Mouse (Mus musculus) A20 (cell line): ENCODE data around the gene Pomgnt1.

Source experiments
- DNase-seq: peaks from one replicate; pipeline ENCODE4 v3.0.0-alpha.2; 2011; ENCODE audit warnings: low read depth, low spot score

Pomgnt1 gene

DNA sequence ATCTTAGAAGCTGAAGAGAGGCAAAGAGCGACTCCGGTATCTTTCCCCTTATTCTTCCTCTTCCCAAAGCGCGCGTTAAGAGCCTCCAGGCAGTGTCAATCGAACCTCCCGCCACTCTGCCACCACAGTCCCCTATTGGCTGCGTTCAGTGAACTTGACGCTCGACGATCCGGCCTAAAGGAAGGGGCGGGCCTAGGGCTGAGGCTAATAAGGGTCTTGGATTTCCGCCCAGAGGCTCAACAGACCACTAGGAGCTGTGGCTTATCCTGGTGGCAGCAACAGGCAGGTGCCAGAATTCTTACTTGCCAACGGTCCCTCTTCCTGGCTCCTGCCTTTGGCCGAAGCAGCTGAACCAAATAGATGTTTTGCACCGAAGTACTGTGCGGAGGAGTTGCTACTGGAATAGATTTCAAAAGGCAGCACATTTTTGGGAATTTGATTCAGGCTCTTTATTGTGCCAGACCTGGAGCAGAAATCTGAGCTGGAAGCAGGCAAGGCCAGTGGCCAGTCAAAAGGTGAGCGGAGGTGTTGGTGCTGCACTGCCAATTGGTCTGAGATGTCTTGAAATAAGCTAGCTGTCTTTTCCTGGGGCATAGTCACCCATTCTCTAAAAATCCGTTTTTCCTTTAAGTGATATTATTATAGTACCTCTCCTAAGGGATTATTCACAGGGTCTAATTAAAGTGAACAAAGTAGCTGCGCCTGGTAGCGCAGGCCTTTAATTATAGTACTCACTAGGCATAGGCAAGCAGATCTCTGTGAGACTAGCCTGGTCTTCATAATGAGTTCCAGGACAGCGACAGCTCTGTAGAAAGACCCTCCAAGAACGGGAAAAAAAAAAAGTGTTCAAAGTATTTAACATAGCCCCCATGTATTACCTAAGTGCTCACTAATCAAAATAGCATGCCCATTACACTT lies at the start of gene Pomgnt1, which contains the start of gene Rad54l:
TSS of gene Pomgnt1 (plus strand) at position 239 of the 918 bp plus-strand sequence.
TSS of gene Rad54l (minus strand) at position 89 of the 918 bp plus-strand sequence.
- peak; percentile 92 for DNase-seq

DNA sequence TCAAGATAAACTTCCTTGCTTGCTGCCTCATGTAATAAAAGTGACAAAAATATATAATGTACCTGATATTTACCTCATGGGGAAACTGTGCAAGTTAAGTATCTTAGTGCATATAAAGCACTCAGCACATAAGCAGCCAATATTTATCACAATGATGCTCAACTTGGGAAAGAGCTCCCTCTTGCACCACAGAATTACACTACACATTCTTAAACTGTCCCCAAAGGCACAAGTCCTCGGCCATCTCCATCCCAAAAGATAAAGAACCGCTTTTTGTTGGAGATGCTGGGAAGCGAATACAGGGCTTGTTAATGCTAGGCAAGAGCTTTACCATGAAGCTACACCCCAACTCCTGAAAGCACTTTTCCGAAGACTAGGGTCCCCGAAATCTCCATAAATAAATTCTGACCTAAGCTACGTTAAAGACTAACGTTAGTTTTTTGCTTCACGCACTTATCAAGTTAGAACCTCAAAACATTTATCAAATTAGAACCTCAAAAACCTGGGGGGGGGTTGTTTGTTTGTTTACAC lies 49.4 kb upstream of the Pomgnt1 start:
- DNase-seq = peak; percentile 76

DNA sequence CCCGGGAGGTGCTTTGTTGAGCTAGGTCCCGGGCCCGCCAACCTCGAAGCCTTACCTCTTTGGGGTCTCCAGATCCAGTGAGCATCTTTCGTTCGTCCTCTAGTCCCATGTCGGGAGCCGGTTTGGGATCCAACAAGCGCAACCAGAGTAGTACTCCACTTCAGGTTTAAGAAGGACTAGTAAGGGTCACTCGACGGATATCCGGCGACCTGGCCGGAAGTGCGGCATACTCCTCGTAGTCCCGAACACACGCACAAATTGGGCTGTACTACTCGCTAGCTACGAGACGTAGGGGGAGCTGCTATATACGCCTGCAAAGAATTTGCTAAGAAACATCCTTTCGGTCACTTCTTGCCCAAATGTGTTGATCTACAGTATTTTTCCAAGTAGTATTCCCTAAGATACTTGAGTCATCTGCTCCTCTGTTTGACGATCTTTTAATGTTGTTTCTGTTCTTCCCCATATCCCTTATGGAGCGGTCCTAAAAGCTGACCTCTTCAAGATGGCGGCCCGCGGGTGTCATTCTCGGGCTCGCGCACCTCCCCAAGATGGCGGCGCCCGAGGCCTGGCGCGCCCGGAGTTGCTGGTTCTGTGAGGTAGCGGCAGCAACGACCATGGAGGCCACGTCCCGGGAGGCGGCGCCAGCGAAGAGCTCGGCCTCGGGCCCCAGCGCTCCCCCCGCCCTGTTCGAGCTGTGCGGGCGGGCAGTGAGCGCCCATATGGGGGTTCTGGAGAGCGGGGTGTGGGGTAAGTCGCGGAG lies 48.6 kb upstream of the Pomgnt1 start, which contains the start of the genes Uqcrh and Lrrc41:
TSS of gene Uqcrh (minus strand) at position 211 of the 760 bp plus-strand sequence.
TSS of gene Lrrc41 (plus strand) at position 409 of the 760 bp plus-strand sequence.
- DNase-seq = peak; percentile 98

DNA sequence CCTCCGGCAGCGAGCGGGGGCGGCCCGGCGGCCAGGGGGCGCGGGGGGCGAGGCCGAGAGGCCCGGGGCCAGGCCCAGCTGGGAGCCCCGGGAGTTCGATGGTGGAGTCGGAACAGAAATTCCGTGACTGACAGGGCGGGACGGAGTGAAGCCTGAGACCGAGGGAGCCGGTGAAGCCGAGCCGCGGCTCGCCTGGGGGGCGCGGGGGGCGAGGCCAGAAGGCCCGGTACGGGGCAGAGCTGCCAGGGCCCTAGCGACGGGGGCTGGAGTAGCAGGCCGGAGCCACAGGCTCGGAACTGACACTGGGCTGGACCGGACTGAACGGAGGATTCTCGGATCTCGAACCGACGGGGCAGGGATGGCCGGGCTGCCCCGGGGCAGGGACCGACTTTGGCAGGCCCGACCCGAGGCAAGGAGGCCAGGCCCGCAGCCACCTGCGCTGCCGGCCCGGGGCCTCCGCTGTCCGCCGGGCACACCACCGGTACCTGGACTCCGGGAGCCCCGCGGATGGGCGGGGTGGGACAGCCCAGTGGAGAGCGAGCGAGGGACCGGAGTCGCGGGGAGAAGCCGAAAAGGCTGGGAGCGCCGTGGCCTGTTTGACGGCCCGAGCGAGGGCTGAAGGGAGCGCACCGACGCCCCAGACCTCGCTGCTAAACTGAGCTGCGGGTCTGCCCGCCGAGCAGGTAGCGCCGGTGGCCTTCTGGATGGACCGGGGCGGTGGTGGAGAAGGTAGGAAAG lies 47.8 kb upstream of the Pomgnt1 start:
- peak; percentile 84 for DNase-seq

GRCm38 (mm10) chr4:116076369-116077231 lies 47.0 kb upstream of the Pomgnt1 start:
- DNase-seq = peak; percentile 77

- DNase-seq = peak; percentile 24
Observed at GRCm38 (mm10) chr4:116077240-116078095, 46.2 kb upstream of the Pomgnt1 start.

DNA sequence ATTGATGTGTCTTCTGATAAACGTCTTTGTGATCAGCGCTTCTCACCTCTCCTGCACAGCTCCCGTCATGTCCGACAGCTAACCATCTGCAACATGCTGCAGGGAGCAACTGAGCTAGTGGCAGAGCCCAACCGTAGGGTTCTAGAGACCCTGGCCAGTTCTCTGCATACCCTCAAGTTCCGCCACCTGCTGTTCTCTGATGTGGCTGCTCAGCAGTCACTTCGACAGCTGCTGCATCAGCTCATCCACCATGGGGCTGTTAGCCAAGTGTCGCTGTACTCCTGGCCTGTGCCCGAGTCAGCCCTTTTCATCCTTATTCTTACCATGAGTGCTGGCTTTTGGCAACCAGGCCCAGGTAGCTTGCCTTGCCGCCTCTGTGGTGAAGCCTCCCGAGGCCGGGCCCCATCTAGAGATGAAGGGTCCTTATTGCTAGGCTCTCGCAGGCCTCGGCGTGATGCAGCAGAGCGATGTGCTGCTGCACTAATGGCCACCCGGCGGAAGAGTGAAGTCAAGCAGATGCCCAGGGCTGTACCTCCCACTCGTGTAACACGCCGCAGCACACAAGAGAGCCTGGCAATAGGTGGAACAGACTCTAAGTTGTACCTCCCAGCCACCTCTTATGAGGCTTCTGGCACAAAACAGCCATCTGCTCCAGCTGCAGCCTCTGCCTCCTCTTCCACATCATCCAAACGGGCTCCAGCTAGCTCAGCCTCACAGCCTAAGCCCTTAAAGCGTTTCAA lies 35.0 kb upstream of the Pomgnt1 start:
- no peak for DNase-seq

DNA sequence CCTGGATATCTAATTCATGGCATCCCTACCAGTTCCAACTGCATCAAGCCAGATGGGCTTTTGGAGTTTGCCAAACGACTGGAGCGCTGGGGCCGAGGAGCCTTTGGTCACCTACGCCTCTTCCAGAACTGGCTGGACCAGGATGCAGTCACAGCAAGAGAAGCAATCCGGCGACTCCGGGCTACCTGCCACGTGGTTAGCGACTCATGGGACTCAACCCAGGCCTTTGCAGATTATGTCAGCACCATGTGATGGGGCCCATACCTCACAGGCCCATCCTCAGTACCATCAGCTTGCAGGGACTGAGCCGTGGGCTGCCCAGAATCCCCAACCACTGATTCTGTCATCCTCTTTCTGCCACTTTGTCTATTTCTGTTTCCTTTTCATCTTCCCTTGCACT lies 27.3 kb upstream of the Pomgnt1 start:
- no peak for DNase-seq

DNA sequence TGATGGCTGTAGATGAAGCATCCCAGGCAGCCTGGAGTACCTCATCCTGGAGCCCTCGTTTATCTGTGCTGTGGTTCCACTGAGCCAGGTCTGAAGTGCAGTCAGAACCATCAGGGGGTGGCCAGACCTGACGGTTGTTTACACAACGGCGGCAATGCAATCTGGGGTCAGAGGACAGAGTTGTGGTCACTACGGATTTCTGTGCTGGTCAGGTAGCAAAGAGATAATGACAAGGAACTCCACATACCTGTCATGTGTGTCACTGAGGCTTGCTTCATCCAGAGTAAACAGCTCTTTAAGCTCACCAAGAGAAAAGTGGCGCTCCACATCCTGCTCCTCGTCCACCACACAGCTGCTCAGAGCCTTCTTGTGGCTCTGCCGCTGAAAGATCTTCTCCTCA lies 26.4 kb upstream of the Pomgnt1 start:
- DNase-seq = no peak

DNA sequence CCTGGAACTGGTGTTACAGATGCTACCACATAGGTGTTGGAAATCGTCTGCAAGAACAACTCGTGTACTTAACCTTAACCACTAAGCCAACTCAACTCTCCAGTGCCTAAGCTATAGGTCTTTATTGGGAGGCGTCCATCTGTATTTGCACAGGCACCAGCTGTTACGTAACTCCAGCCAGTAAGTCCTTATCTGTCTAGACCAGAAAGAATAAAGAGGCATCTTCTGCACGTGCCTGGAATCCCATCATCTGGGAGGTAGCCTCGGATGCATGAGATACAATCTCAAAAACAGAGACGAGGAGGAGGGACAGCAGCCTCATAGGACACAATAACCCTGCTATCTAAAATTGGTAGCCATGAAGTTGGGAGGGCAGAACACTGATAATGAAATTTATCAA lies 22.7 kb upstream of the Pomgnt1 start:
- no peak for DNase-seq

DNA sequence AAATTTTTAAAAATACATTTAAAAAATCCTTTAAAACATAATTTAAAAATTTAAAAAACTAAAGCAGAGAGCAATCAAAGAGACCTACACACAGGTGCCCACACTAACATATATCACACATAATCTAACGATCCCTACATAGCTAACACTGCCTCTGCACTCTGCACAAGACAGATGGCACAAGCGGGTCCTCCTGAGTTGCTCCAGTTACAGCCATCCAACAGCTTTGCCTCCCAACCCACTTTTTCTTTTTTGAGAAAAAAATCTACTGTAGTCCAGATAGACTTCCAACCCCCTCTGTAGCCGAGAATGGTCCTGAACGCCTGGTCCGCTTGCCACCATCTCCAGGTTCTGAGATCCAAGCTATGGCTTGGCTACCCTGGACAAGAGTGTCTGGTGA lies 18.4 kb upstream of the Pomgnt1 start:
- no peak for DNase-seq

GRCm38 (mm10) chr4:116110695-116111094 lies 12.9 kb upstream of the Pomgnt1 start:
- no peak for DNase-seq

DNA sequence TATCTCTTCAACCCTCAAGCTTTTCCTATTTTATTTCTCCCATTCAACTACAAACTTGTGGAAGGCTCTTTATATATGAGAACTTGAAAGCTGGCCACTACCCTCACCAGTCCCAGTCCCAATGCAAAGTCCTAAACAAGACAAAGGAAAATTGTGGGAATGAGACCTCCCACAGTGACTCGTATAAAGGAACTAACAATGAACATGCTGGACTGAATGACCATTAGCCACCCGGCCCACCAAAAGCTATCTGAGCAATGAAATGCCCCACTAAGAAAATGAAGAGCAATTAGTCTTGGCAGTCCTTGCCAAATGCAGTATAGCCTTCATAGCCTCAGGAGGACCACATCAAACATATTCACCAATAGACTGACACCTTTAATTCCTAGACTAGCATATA lies 12.2 kb upstream of the Pomgnt1 start:
- DNase-seq = no peak

GRCm38 (mm10) chr4:116122762-116123161 lies 878 bp upstream of the Pomgnt1 start:
- DNase-seq = peak; percentile 49

DNA sequence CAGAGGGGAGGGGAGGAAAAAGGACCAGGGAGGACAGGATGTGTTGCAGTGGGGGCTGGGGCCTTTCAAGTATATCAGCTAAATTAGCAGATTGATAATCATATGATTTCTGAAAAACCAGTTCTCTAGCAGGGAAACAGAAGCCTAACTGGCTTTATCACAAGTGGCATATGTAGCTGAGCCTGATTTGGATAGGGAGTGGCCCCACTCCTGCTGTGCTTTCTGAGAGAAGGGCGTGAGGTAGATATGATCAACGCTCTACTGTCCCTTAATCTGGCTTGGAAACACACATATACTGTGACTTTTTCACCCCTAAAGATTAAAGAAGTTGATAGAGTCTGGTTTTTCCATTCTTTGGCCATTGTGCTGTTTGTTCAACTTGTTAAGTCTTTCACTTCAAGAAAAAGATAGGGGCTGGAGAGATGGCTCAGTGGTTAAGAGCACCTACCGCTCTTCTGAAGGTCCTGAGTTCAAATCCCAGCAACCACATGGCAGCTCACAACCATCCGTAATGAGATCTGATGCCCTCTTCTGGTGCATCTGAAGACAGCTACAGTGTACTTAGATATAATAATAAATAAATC lies 2.3 kb downstream of the Pomgnt1 start:
- DNase-seq = no peak

GRCm38 (mm10) chr4:116127956-116128355 lies 4.3 kb downstream of the Pomgnt1 start:
- no peak for DNase-seq

GRCm38 (mm10) chr4:116133126-116133525 lies 9.5 kb downstream of the Pomgnt1 start:
- no peak for DNase-seq

GRCm38 (mm10) chr4:116134990-116135389 lies 11.3 kb downstream of the Pomgnt1 start:
- peak; percentile 66 for DNase-seq
